Mouse (Mus musculus): ENCODE measurements at regions not wholly inside any gene's neighbourhood (a gene's known extent, or its start where the extent isn't known, plus 50 kb on each side); places are given as distances from the start of the nearest gene placed in this dataset.

- no peak for DNase-seq (ENCODE audit: low spot score in 2 of 2)
Measured at GRCm38 (mm10) chr4:31469803-31470202, 494.1 kb upstream of the Map3k7 start.

GRCm38 (mm10) chr4:31492535-31492934 lies 471.4 kb upstream of the Map3k7 start:
- no peak for DNase-seq (ENCODE audit: low spot score in 2 of 2)

- DNase-seq (ENCODE audit: low spot score in 2 of 2): no peak
Measured at GRCm38 (mm10) chr4:31493087-31493511, 470.8 kb upstream of the Map3k7 start.

- DNase-seq (ENCODE audit: low spot score in 2 of 2): no peak
Measured at GRCm38 (mm10) chr4:31499888-31500287, 464.0 kb upstream of the Map3k7 start.

GRCm38 (mm10) chr4:31500432-31500831 lies 463.5 kb upstream of the Map3k7 start:
- DNase-seq (ENCODE audit: low spot score in 2 of 2): no peak

- DNase-seq (ENCODE audit: low spot score in 2 of 2): no peak
Measured at GRCm38 (mm10) chr4:31525638-31526207, 438.2 kb upstream of the Map3k7 start.

- DNase-seq (ENCODE audit: low spot score in 2 of 2): no peak
Measured at GRCm38 (mm10) chr4:31536811-31537210, 427.1 kb upstream of the Map3k7 start.

- DNase-seq (ENCODE audit: low spot score in 2 of 2): no peak
Measured at GRCm38 (mm10) chr4:31553780-31554394, 410.0 kb upstream of the Map3k7 start.

- DNase-seq (ENCODE audit: low spot score in 2 of 2): no peak
Measured at GRCm38 (mm10) chr4:31555077-31555476, 408.8 kb upstream of the Map3k7 start.

- DNase-seq (ENCODE audit: low spot score in 2 of 2): no peak
Measured at GRCm38 (mm10) chr4:31557261-31557660, 406.6 kb upstream of the Map3k7 start.

- no peak for DNase-seq (ENCODE audit: low spot score in 2 of 2)
Measured at GRCm38 (mm10) chr4:31560305-31560704, 403.6 kb upstream of the Map3k7 start.

- DNase-seq (ENCODE audit: low spot score in 2 of 2): no peak
Measured at GRCm38 (mm10) chr4:31561183-31561582, 402.7 kb upstream of the Map3k7 start.

- no peak for DNase-seq (ENCODE audit: low spot score in 2 of 2)
Measured at GRCm38 (mm10) chr4:31561823-31562222, 402.1 kb upstream of the Map3k7 start.

- DNase-seq (ENCODE audit: low spot score in 2 of 2): no peak
Measured at GRCm38 (mm10) chr4:31566158-31566557, 397.7 kb upstream of the Map3k7 start.

GRCm38 (mm10) chr4:31566834-31567233 lies 397.1 kb upstream of the Map3k7 start:
- DNase-seq (ENCODE audit: low spot score in 2 of 2): no peak

GRCm38 (mm10) chr4:31569687-31570086 lies 394.2 kb upstream of the Map3k7 start:
- DNase-seq (ENCODE audit: low spot score in 2 of 2): no peak

- no peak for DNase-seq (ENCODE audit: low spot score in 2 of 2)
Measured at GRCm38 (mm10) chr4:31576982-31577579, 386.8 kb upstream of the Map3k7 start.

GRCm38 (mm10) chr4:31583495-31583894 lies 380.4 kb upstream of the Map3k7 start:
- DNase-seq (ENCODE audit: low spot score in 2 of 2): no peak

GRCm38 (mm10) chr4:31584171-31584570 lies 379.7 kb upstream of the Map3k7 start:
- DNase-seq (ENCODE audit: low spot score in 2 of 2): no peak

GRCm38 (mm10) chr4:31594089-31594488 lies 369.8 kb upstream of the Map3k7 start:
- DNase-seq (ENCODE audit: low spot score in 2 of 2): no peak

GRCm38 (mm10) chr4:31601536-31601935 lies 362.4 kb upstream of the Map3k7 start:
- DNase-seq (ENCODE audit: low spot score in 2 of 2): no peak

- no peak for DNase-seq (ENCODE audit: low spot score in 2 of 2)
Measured at GRCm38 (mm10) chr4:31603776-31604175, 360.1 kb upstream of the Map3k7 start.

GRCm38 (mm10) chr4:31608811-31609210 lies 355.1 kb upstream of the Map3k7 start:
- DNase-seq (ENCODE audit: low spot score in 2 of 2): no peak

All from gastrocnemius, adult 8-10 months (tissue).